Mouse (Mus musculus): Measurements from ENCODE around the gene Pycr1. TPM values are rescaled to one million over a fixed set of nuclear protein-coding genes. Genes with fewer than 3 reads are reported as not detected.

The Pycr1 gene
- polyA plus RNA-seq, 1 experiment, result 59.0 TPM

DNA sequence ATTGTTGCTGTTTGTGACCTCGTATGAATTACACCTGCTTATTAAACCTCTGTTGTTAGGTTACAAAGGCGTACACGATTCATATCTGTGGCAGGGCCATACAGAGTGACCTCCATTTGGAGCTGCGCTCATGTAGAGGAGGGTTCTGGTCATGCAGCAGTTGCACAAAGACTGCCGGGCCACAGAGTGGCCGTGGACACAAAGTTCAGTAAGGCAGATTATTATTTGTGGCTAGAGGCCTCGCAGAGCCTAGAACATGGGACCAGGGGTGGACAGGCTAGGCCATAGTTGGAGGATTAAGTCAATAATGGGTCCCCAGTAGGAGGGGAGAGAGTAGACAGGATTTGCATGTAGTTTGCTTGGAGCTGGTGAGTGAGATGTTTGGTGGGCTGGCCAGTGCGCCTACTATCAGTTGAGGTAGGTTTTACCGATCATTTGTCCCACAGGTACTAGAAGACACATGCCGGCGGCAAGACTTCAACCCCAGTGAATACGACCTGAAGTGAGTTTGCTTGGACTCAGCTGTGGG is 30.1 kb upstream of the Pycr1 start:
- peak overlapping the region; percentile 64 for H3K4me3 ChIP-seq (ENCODE audit: insufficient read depth, low read length)
- no peak; the same call in 1 of the 2 replicates for TF ChIP-seq POLR2A (IDR thresholded peaks at IDR 0.05; ENCODE audit: low read depth, low read length)
- TF ChIP-seq CTCF (IDR thresholded peaks at IDR 0.05; ENCODE audit: borderline replicate concordance, insufficient read depth, low read length), result no peak

DNA sequence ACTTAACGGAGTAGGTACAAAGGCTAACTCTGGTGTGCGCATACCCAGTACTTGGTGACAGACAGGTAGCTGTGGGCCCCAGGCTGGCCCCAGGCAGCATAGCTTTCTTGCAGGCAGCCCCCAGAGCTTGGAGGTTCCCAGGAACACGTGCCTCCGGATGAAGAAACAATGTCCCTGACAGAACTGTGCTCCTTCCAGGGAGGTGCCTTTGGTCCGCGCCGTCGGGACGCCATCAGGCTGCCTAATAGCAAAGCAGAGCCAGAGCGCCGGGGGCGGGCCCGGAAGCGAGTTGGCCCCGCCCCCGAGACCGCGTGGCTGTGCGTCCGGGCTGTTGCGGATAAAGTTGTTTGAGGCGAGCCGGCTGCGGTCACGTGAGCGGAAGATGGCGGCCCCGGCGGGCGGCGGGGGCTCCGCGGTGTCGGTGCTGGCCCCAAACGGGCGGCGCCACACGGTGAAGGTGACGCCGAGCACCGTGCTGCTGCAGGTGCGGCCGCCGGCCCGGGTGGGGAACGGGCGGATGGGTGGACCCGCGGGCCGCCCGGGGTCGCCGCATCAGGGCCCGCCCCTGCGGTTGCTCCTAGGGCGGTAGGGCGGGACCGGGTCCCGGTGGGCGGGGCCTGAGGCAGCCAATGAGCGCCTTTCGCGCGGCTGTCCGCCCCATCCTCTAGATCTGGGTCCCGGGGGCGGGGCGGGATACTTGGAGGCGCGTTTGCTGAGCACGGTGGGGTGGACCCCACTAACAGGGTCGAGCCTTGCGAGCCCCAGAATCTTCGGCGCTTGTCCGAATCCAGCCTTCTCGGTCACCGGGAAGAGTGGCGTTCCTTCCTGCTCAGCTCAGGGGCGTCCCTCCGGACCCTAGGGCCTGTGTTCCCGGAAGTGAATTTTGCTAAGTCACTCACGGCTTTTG is 29.4 kb upstream of the Pycr1 start, which contains the start of gene Aspscr1:
Gene Aspscr1, plus strand, starts transcription at position 287 of the 907 bp plus-strand sequence.
- peak; percentile 77 for TF ChIP-seq POLR2A (IDR thresholded peaks at IDR 0.05; ENCODE audit: low read depth, low read length)
- TF ChIP-seq CTCF (IDR thresholded peaks at IDR 0.05; ENCODE audit: borderline replicate concordance, insufficient read depth, low read length), result no peak
- H3K4me3 ChIP-seq (ENCODE audit: insufficient read depth, low read length), result peak within 1 kb of the TSS; percentile 64
- no peaks in the 10 kb centered on the region for H3K4me1 ChIP-seq (ENCODE audit: control insufficient read depth, insufficient read depth, low read length)
- H3K27ac ChIP-seq (ENCODE audit: insufficient read depth, low read length), result peak within 1 kb of the TSS; percentile 46

More for the DNA sequence above, 30.1 kb upstream of the Pycr1 start:
- H3K4me1 ChIP-seq (ENCODE audit: control insufficient read depth, insufficient read depth, low read length), result no peaks in the 10 kb centered on the region
- H3K27ac ChIP-seq (ENCODE audit: insufficient read depth, low read length), result peak overlapping the region; percentile 21

DNA sequence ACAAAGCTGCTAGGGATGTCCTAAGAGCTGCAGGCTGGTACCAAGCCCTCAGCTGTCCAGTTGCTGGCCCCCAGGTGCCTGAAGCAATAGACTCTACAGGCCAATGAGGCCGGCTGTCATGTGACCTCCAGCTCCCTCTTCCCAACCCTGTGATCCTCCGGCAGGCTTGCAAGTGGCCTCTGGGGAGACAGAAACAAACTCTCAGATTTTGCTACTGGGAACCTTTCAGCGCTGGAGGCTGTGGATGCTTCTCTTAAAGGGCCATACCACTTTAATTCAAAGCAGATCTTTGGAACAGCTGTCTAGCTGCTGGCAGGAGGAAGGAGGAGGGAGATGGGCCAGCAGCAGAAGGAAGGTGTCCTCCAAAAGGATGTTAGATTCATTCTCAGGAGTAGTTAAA is 23.0 kb upstream of the Pycr1 start:
- Histone ChIP-seq H3K4me1 (ENCODE audit: control insufficient read depth, insufficient read depth, low read length) (no peaks in the 10 kb centered on the region), H3K27ac (ENCODE audit: insufficient read depth, low read length) (no peak overlapping the region), H3K4me3 (ENCODE audit: insufficient read depth, low read length) (no peak overlapping the region)
- TF ChIP-seq POLR2A (IDR thresholded peaks at IDR 0.05; ENCODE audit: low read depth, low read length) (no peak), CTCF (IDR thresholded peaks at IDR 0.05; ENCODE audit: borderline replicate concordance, insufficient read depth, low read length) (no peak)

DNA sequence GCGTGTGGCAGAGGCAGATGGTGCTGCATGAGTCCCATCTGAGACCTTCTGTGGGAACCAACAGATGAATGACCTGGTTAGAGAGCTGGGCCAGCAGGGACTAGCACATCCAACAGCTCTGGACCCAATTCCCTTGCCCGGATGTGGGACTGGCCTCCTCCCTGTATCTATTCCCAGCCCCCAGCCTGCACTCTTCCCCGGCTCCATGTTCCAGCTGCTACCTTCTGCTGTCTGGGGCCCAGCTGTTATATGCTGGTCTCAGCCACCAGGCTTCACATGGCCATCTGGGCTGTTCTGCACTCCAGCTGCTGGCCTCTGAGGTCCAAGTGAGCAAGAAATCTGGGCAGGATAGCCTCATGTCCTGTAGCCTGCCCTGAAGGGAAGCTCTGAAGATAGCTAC is 21.8 kb upstream of the Pycr1 start:
- Histone ChIP-seq H3K27ac (ENCODE audit: insufficient read depth, low read length) (no peak overlapping the region), H3K4me1 (ENCODE audit: control insufficient read depth, insufficient read depth, low read length) (no peaks in the 10 kb centered on the region), H3K4me3 (ENCODE audit: insufficient read depth, low read length) (no peak overlapping the region)
- TF ChIP-seq POLR2A (IDR thresholded peaks at IDR 0.05; ENCODE audit: low read depth, low read length) (no peak), CTCF (IDR thresholded peaks at IDR 0.05; ENCODE audit: borderline replicate concordance, insufficient read depth, low read length) (no peak)

DNA sequence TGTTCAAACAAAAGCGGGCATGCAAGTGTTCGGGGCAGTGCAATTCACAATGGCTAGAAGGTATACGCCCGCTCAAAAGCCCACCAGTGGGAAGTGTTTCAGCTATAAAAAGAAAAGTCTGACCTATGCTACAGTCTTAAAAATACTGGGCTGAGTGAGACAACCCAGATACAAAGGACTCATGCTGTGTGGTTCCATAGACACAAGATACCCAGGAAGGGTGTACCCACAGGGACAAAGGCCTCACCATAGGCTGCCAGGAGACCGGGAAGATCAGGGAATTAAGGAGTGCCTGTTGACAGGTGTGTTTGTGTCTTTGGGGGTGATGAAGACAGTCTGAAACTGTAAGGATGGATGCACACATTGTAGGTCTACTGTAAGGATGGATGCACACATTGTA is 20.1 kb upstream of the Pycr1 start:
- TF ChIP-seq CTCF (IDR thresholded peaks at IDR 0.05; ENCODE audit: borderline replicate concordance, insufficient read depth, low read length) (no peak), POLR2A (IDR thresholded peaks at IDR 0.05; ENCODE audit: low read depth, low read length) (no peak)
- H3K4me1 ChIP-seq (ENCODE audit: control insufficient read depth, insufficient read depth, low read length), result no peaks in the 10 kb centered on the region
- H3K27ac ChIP-seq (ENCODE audit: insufficient read depth, low read length), result no peak overlapping the region
- no peak overlapping the region for H3K4me3 ChIP-seq (ENCODE audit: insufficient read depth, low read length)

DNA sequence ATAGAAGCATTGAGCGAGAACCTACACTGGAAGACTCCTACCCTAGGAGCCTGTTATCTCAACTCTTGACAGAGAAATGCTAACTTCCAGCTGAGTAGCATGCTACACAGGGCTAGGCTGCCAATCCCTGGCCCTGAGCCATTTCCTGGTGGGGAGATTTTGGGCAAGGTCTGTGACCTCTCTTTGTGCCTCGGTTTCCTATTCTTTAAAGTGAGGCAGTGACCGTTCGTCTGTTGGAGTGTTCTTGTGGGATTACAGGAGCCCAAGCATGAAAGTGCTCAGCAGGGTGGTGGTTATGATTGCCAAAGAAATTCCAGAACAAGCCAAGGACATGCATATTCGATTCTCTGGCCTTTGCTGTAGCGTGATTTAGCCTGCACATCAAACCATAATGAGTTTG is 19.2 kb upstream of the Pycr1 start:
- TF ChIP-seq CTCF (IDR thresholded peaks at IDR 0.05; ENCODE audit: borderline replicate concordance, insufficient read depth, low read length) (no peak), POLR2A (IDR thresholded peaks at IDR 0.05; ENCODE audit: low read depth, low read length) (no peak)
- Histone ChIP-seq H3K27ac (ENCODE audit: insufficient read depth, low read length) (no peak overlapping the region), H3K4me3 (ENCODE audit: insufficient read depth, low read length) (no peak overlapping the region), H3K4me1 (ENCODE audit: control insufficient read depth, insufficient read depth, low read length) (no peaks in the 10 kb centered on the region)

DNA sequence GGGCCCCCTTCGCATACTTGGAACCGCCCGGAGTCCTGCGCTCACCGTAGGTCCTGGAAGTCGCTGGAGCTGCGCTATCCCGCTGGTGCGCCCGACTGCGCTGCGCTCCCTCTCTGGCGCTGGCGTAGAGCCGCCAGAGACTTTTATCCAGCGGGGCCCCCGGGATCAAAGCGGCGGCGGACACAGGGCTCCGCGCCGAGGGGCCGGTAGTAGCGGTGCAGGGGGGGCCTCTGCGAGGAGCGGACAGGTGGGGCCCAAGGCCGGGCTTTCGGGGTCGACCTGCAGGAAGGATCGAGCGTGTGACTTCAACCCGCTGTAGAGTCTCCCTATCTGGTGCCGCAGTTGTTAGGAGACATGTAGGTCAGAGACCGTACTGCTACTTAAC is 17.5 kb upstream of the Pycr1 start, which contains the start of gene Notum:
Gene Notum, minus strand, starts transcription at position 100 of the 385 bp plus-strand sequence.
- TF ChIP-seq POLR2A (IDR thresholded peaks at IDR 0.05; ENCODE audit: low read depth, low read length) (no peak), CTCF (IDR thresholded peaks at IDR 0.05; ENCODE audit: borderline replicate concordance, insufficient read depth, low read length) (no peak)
- H3K4me3 ChIP-seq (ENCODE audit: insufficient read depth, low read length), result peak within 1 kb of the TSS; percentile 17
- no peaks in the 10 kb centered on the region for H3K4me1 ChIP-seq (ENCODE audit: control insufficient read depth, insufficient read depth, low read length)
- H3K27ac ChIP-seq (ENCODE audit: insufficient read depth, low read length), result no peak within 1 kb of the TSS

DNA sequence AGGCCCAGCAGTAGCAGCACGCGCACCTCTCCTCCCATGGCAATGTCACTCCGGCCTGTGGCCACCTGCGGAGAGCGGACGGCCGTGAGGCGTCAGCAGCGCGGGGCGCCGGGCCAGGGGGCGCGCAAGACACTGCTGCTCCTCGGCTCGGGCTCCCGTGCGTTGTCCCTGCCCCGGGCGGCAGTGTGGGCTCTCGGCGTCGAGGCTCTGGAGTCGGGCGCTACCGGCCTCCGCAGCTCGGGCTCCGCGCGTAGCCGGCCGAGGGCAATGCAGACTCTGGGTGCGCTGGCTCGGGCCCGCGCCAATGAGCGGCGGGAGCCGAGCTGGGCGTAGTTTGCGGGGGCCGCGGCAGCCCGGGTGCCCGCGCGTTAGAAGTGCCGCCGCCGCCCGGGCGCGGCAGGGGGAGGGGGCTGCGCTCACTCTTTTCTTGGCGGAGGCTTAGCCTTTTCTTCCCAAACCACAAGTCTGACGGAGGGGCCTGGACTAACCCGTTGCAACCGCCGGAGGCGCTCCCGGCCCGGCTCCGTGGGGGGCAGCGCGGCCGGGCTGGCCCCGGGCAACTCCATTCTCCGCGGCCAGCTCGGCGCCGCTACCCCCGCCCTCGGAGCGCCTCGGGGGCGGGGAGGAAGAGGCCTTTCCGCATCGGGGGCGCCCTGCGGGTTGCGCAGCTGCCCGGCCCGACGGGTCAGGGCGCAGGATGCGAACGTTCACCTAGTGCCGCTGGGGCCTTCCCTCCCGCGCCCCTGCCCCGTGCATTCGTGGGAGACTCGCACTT is 16.9 kb upstream of the Pycr1 start:
- Histone ChIP-seq H3K4me1 (ENCODE audit: control insufficient read depth, insufficient read depth, low read length) (no peaks in the 10 kb centered on the region), H3K4me3 (ENCODE audit: insufficient read depth, low read length) (peak overlapping the region; percentile 17), H3K27ac (ENCODE audit: insufficient read depth, low read length) (no peak overlapping the region)
- TF ChIP-seq POLR2A (IDR thresholded peaks at IDR 0.05; ENCODE audit: low read depth, low read length) (no peak), CTCF (IDR thresholded peaks at IDR 0.05; ENCODE audit: borderline replicate concordance, insufficient read depth, low read length) (no peak)

DNA sequence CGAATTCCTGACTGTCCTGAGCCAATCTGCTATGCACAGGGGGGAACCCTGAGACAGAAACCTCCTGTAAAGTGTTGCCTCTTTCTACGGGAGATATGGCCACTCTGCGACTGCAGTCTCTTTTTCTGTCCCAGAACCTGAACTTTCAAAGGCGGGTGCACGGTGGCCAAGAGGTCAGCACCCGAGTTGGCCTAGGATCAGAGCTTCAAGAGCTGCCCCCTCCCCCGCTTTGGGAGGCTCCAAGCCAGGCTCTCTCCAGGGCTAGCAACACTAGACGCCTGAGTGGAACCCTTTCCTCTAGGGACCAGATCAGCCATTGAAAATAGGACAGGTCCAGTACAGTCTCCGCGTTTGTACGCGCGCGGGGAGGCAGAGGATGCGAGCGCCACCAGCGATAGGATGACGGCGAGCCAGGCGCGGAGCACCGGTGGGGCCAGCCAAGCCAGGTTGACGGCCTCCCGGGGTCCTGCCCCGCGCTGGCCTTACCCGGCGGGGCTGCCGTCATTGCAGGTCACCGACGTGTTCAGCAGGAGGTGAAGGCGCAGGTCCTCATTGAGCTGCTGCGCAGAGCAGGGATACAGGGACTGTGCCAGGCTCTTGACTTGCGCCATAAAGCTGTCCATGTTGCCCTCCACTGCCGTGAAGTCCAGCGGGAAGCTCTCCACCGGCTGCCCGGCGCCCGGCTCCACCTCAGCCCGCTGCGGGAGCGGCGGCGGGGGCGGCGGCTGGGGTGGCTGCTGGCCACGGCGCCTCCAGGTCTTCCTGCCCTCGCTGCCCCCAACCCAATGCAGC is 16.1 kb upstream of the Pycr1 start:
- H3K27ac ChIP-seq (ENCODE audit: insufficient read depth, low read length), result no peak overlapping the region
- no peak overlapping the region for H3K4me3 ChIP-seq (ENCODE audit: insufficient read depth, low read length)
- no peak for TF ChIP-seq CTCF (IDR thresholded peaks at IDR 0.05; ENCODE audit: borderline replicate concordance, insufficient read depth, low read length)
- no peak for TF ChIP-seq POLR2A (IDR thresholded peaks at IDR 0.05; ENCODE audit: low read depth, low read length)
- no peaks in the 10 kb centered on the region for H3K4me1 ChIP-seq (ENCODE audit: control insufficient read depth, insufficient read depth, low read length)

All from embryonic fibroblast, embryonic 13.5 days (primary cell).